Mouse (Mus musculus) MEL (cell line): Measurements from ENCODE around the gene Fuk. TPM values are rescaled to one million over a fixed set of nuclear protein-coding genes. Genes with fewer than 3 reads are reported as not detected.

Source experiments
- DNase-seq: peaks from one replicate; pipeline ENCODE4 v3.0.0; 2011; ENCODE audit warnings: low read depth, low spot score
- H3K27ac ChIP-seq: 2 replicates; pipeline ENCODE4 v1.5.1; 2012; ENCODE audit warnings: low read depth, mild to moderate bottlenecking, control low read depth, low read length, moderate library complexity; ENCODE audit not compliant: control insufficient read depth
- H3K27me3 ChIP-seq, 2 experiments: fragments of 150-350 bp in 1 of 2; sonication (generic) in 1 of 2; 2 replicates each; pipeline ENCODE4 v1.6.1; 2012; ENCODE audit warnings: low read length in 2 of 2, mild to moderate bottlenecking in 2 of 2, improper control_type of control experiment in 1 of 2, moderate library complexity in 1 of 2; ENCODE audit not compliant: insufficient read depth in 2 of 2, control insufficient read depth in 1 of 2
- H3K36me3 ChIP-seq, 2 experiments: 2 replicates each; pipeline ENCODE4 v1.6.1; 2012 to 2014; ENCODE audit warnings: low read length in 2 of 2, improper control_type of control experiment in 1 of 2, inconsistent platforms in 1 of 2, mild to moderate bottlenecking in 1 of 2; ENCODE audit not compliant: insufficient read depth in 2 of 2, control insufficient read depth in 1 of 2
- H3K4me1 ChIP-seq, 2 experiments: fragments of 150-350 bp in 1 of 2; sonication (generic) in 1 of 2; 2 replicates each; pipeline ENCODE4 v1.6.1; 2012; ENCODE audit warnings: low read length in 2 of 2, improper control_type of control experiment in 1 of 2, mild to moderate bottlenecking in 1 of 2; ENCODE audit not compliant: insufficient read depth in 2 of 2, control insufficient read depth in 1 of 2
- H3K4me3 ChIP-seq, 2 experiments: fragments of 150-350 bp in 1 of 2; sonication (generic) in 1 of 2; 2 replicates each; pipeline ENCODE4 v1.5.1; 2012; ENCODE audit warnings: low read depth in 2 of 2, low read length in 2 of 2, mild to moderate bottlenecking in 2 of 2, moderate library complexity in 2 of 2, control low read depth in 1 of 2, improper control_type of control experiment in 1 of 2; ENCODE audit not compliant: control insufficient read depth in 1 of 2, insufficient read depth in 1 of 2
- H3K79me2 ChIP-seq: 2 replicates; pipeline ENCODE4 v1.6.1; 2012; ENCODE audit warnings: mild to moderate bottlenecking, low read length, moderate library complexity; ENCODE audit not compliant: control insufficient read depth, poor library complexity, insufficient read depth
- H3K9ac ChIP-seq: 2 replicates; pipeline ENCODE4 v1.6.1; 2012; ENCODE audit warnings: low read depth, mild to moderate bottlenecking, control low read depth, low read length, moderate library complexity; ENCODE audit not compliant: control insufficient read depth, poor library complexity, severe bottlenecking
- H3K9me3 ChIP-seq: fragments of 150-350 bp; sonication (generic); replicated peaks from 2 replicates; pipeline ENCODE4 v1.6.1; 2012; ENCODE audit warnings: mild to moderate bottlenecking, low read length, improper control_type of control experiment, moderate library complexity; ENCODE audit not compliant: insufficient read depth
- BHLHE40 ChIP-seq: IDR thresholded peaks from 2 replicates; pipeline ENCODE4 v1.6.1; 2012; ENCODE audit warnings: low read depth, mild to moderate bottlenecking, inconsistent platforms, low read length, improper control_type of control experiment, borderline replicate concordance
- CHD1 ChIP-seq: IDR thresholded peaks from 2 replicates; pipeline ENCODE4 v1.6.1; 2012; ENCODE audit warnings: low read depth, mild to moderate bottlenecking, inconsistent platforms, low read length, improper control_type of control experiment
- CHD2 ChIP-seq: IDR thresholded peaks from 2 replicates; pipeline ENCODE4 v1.6.1; 2011; ENCODE audit warnings: low read length, improper control_type of control experiment
- CTCF ChIP-seq, 3 experiments: IDR thresholded peaks in 2 of 3; conservative IDR thresholded peaks in 1 of 3; 2 replicates each; pipeline ENCODE4 v1.5.1; 2011 to 2012; ENCODE audit warnings: low read length in 3 of 3, low read depth in 2 of 3, mild to moderate bottlenecking in 2 of 3, improper control_type of control experiment in 1 of 3, inconsistent platforms in 1 of 3, mixed read lengths in 1 of 3, moderate library complexity in 1 of 3; ENCODE audit not compliant: control insufficient read depth in 1 of 3, insufficient read depth in 1 of 3, poor library complexity in 1 of 3, severe bottlenecking in 1 of 3
- E2F4 ChIP-seq: IDR thresholded peaks from 2 replicates; pipeline ENCODE4 v1.6.1; 2011; ENCODE audit warnings: low read depth, low read length, improper control_type of control experiment, borderline replicate concordance
- ELF1 ChIP-seq: IDR thresholded peaks from 2 replicates; pipeline ENCODE4 v1.6.1; 2014; ENCODE audit warnings: low read depth, mild to moderate bottlenecking, inconsistent platforms, low read length, improper control_type of control experiment, moderate library complexity
- EP300 ChIP-seq, 2 experiments: IDR thresholded peaks; 2 replicates each; pipeline ENCODE4 v1.6.1; 2011; ENCODE audit warnings: improper control_type of control experiment in 2 of 2, low read length in 2 of 2, low read depth in 1 of 2, mild to moderate bottlenecking in 1 of 2
- ETS1 ChIP-seq: IDR thresholded peaks from 2 replicates; pipeline ENCODE4 v1.6.1; 2012; ENCODE audit warnings: low read depth, mild to moderate bottlenecking, inconsistent platforms, low read length, improper control_type of control experiment, moderate library complexity
- GABPA ChIP-seq: IDR thresholded peaks from 2 replicates; pipeline ENCODE4 v1.6.1; 2012; ENCODE audit warnings: low read depth, mild to moderate bottlenecking, inconsistent platforms, low read length, improper control_type of control experiment, moderate library complexity
- GATA1 ChIP-seq: IDR thresholded peaks from 2 replicates; pipeline ENCODE4 v1.6.1; 2011; ENCODE audit warnings: low read depth, low read length, improper control_type of control experiment
- HCFC1 ChIP-seq: IDR thresholded peaks from 2 replicates; pipeline ENCODE4 v1.6.1; 2012; ENCODE audit warnings: low read depth, mild to moderate bottlenecking, inconsistent platforms, low read length, improper control_type of control experiment, moderate library complexity
- JUND ChIP-seq: IDR thresholded peaks from 2 replicates; pipeline ENCODE4 v1.6.1; 2011; ENCODE audit warnings: low read depth, mild to moderate bottlenecking, improper control_type of control experiment, low read length
- KAT2A ChIP-seq: conservative IDR thresholded peaks from 2 replicates; pipeline ENCODE4 v1.6.1; 2012; ENCODE audit warnings: low read depth, low read length, improper control_type of control experiment, inconsistent platforms
- MAFK ChIP-seq: IDR thresholded peaks from 2 replicates; pipeline ENCODE4 v1.6.1; 2011; ENCODE audit warnings: low read depth, mild to moderate bottlenecking, low read length, improper control_type of control experiment, borderline replicate concordance
- MAX ChIP-seq: IDR thresholded peaks from 2 replicates; pipeline ENCODE4 v1.6.1; 2011; ENCODE audit warnings: low read length, improper control_type of control experiment
- MAZ ChIP-seq: IDR thresholded peaks from 2 replicates; pipeline ENCODE4 v1.6.1; 2012; ENCODE audit warnings: low read depth, mild to moderate bottlenecking, inconsistent platforms, low read length, improper control_type of control experiment
- MEF2A ChIP-seq: IDR thresholded peaks from 2 replicates; pipeline ENCODE4 v1.6.1; 2014; ENCODE audit warnings: low read depth, mild to moderate bottlenecking, inconsistent platforms, low read length, improper control_type of control experiment; ENCODE audit not compliant: poor library complexity, insufficient replicate concordance, severe bottlenecking; ENCODE audit errors: extremely low read depth
- MXI1 ChIP-seq: IDR thresholded peaks from 2 replicates; pipeline ENCODE4 v1.6.1; 2011; ENCODE audit warnings: mild to moderate bottlenecking, low read depth, low read length, improper control_type of control experiment
- MYB ChIP-seq: IDR thresholded peaks from 2 replicates; pipeline ENCODE4 v1.6.1; 2011; ENCODE audit warnings: mild to moderate bottlenecking, low read depth, low read length, improper control_type of control experiment
- MYC ChIP-seq: IDR thresholded peaks from 2 replicates; pipeline ENCODE4 v1.6.1; 2011; ENCODE audit warnings: low read depth, mild to moderate bottlenecking, low read length, improper control_type of control experiment, moderate library complexity
- NELFE ChIP-seq: IDR thresholded peaks from 2 replicates; pipeline ENCODE4 v1.6.1; 2011; ENCODE audit warnings: low read depth, low read length, improper control_type of control experiment
- NRF1 ChIP-seq: IDR thresholded peaks from 2 replicates; pipeline ENCODE4 v1.6.1; 2014; ENCODE audit warnings: low read depth, mild to moderate bottlenecking, inconsistent platforms, low read length, improper control_type of control experiment, moderate library complexity; ENCODE audit not compliant: poor library complexity, insufficient read depth, severe bottlenecking
- POLR2A ChIP-seq, 2 experiments: IDR thresholded peaks; 2 replicates each; pipeline ENCODE4 v1.6.1; 2011 to 2012; ENCODE audit warnings: low read length in 2 of 2, mild to moderate bottlenecking in 2 of 2, control low read depth in 1 of 2, improper control_type of control experiment in 1 of 2, low read depth in 1 of 2, moderate library complexity in 1 of 2; ENCODE audit not compliant: control insufficient read depth in 1 of 2, insufficient read depth in 1 of 2, poor library complexity in 1 of 2
- POLR2AphosphoS2 ChIP-seq: IDR thresholded peaks from 2 replicates; pipeline ENCODE4 v1.6.1; 2011; ENCODE audit warnings: low read length, improper control_type of control experiment
- POLR2AphosphoS5 ChIP-seq: IDR thresholded peaks from 2 replicates; pipeline ENCODE4 v1.6.1; 2012; ENCODE audit warnings: low read depth, borderline replicate concordance, mild to moderate bottlenecking, inconsistent platforms, low read length, moderate library complexity, mixed read lengths
- RAD21 ChIP-seq: IDR thresholded peaks from 2 replicates; pipeline ENCODE4 v1.6.1; 2011; ENCODE audit warnings: mild to moderate bottlenecking, low read depth, low read length, improper control_type of control experiment
- SIN3A ChIP-seq: IDR thresholded peaks from 2 replicates; pipeline ENCODE4 v1.6.1; 2012; ENCODE audit warnings: low read length, improper control_type of control experiment, inconsistent platforms
- SMC3 ChIP-seq: IDR thresholded peaks from 2 replicates; pipeline ENCODE4 v1.6.1; 2011; ENCODE audit warnings: low read depth, low read length, improper control_type of control experiment
- TBP ChIP-seq: IDR thresholded peaks from 2 replicates; pipeline ENCODE4 v1.8.0; 2011; ENCODE audit warnings: low read depth, low read length, improper control_type of control experiment
- TCF12 ChIP-seq: IDR thresholded peaks from 2 replicates; pipeline ENCODE4 v1.6.1; 2014; ENCODE audit warnings: low read depth, mild to moderate bottlenecking, inconsistent platforms, low read length, improper control_type of control experiment, moderate library complexity
- UBTF ChIP-seq: IDR thresholded peaks from 2 replicates; pipeline ENCODE4 v1.6.1; 2012; ENCODE audit warnings: low read depth, mild to moderate bottlenecking, inconsistent platforms, low read length, improper control_type of control experiment, moderate library complexity, borderline replicate concordance; ENCODE audit not compliant: insufficient read depth
- USF1 ChIP-seq: IDR thresholded peaks from 2 replicates; pipeline ENCODE4 v1.6.1; 2014; ENCODE audit warnings: low read depth, mild to moderate bottlenecking, inconsistent platforms, low read length, improper control_type of control experiment, moderate library complexity
- USF2 ChIP-seq, 2 experiments: IDR thresholded peaks; 2 replicates each; pipeline ENCODE4 v1.6.1; 2011 to 2012; ENCODE audit warnings: improper control_type of control experiment in 2 of 2, low read length in 2 of 2, borderline replicate concordance in 1 of 2, inconsistent platforms in 1 of 2, low read depth in 1 of 2, mild to moderate bottlenecking in 1 of 2; ENCODE audit not compliant: insufficient read depth in 1 of 2
- ZC3H11A ChIP-seq: IDR thresholded peaks from 2 replicates; pipeline ENCODE4 v1.6.1; 2012; ENCODE audit warnings: low read depth, mild to moderate bottlenecking, inconsistent platforms, low read length, improper control_type of control experiment
- ZKSCAN1 ChIP-seq: IDR thresholded peaks from 2 replicates; pipeline ENCODE4 v1.6.1; 2012; ENCODE audit warnings: low read depth, mild to moderate bottlenecking, inconsistent platforms, low read length, improper control_type of control experiment, moderate library complexity
- ZMIZ1 ChIP-seq: IDR thresholded peaks from 2 replicates; pipeline ENCODE4 v1.6.1; 2012; ENCODE audit warnings: low read depth, mild to moderate bottlenecking, inconsistent platforms, low read length, improper control_type of control experiment, moderate library complexity
- ZNF384 ChIP-seq: IDR thresholded peaks from 2 replicates; pipeline ENCODE4 v1.6.1; 2012; ENCODE audit warnings: low read depth, mild to moderate bottlenecking, inconsistent platforms, low read length, improper control_type of control experiment
- polyA plus RNA-seq, 2 experiments: library from polyadenylated mRNA; stranded (reverse) in 1 of 2; unstranded in 1 of 2; fragments of >175 nt in 1 of 2; fragments of >200 nt in 1 of 2; gene quantifications; 2 replicates each; pipeline versions ENCODE4 v1.2.1 to v1.2.4; 2012; ENCODE audit warnings: low replicate concordance in 2 of 2, low read depth in 1 of 2; ENCODE audit not compliant: insufficient read length in 2 of 2, insufficient read depth in 1 of 2, missing spikeins in 1 of 2
- total RNA-seq: library from RNA; depleted of rRNA; stranded (reverse); fragments of 300-350 nt; gene quantifications from 2 replicates; pipeline ENCODE4 v1.2.3, GENCODE M21; 2012

Gene Fuk
- total and polyA plus RNA-seq, 3 experiments, result 9.1 to 10.6 TPM; not detected in 1

DNA sequence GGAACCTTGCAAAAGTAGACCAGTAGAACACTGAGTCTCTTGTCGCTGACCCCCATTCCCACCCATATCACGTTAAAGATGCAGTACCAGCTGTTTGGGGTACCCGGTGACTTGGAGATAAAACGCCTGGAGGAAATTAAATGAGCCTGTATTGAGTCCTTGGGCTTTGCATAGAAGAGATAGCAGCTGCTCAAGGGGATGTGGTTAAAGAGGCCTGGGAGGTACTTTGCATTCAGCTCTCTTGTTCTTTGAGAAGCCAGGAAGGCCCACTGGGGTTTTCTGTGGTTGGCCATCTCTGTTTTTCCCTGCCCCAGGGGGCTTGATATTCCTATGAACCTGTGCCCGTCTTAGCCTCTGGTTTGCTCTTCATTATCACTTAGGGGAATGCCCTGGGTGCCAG lies 26.8 kb upstream of the Fuk start:
- H3K9me3 ChIP-seq, result no peaks in the 10 kb centered on the region
- no peak overlapping the region; a peak in 1 of 4 replicates for H3K4me3 ChIP-seq
- H3K36me3 ChIP-seq, result peaks cover 0 to 57% of the 10 kb centered on the region in 2 experiments; a peak in 2 of 4 replicates
- peak; percentile 96 for DNase-seq
- H3K27me3 ChIP-seq, result no peaks in the 10 kb centered on the region
- H3K27ac ChIP-seq, result peak overlapping the region; percentile 97
- H3K79me2 ChIP-seq, result peaks cover 2% of the 10 kb centered on the region; the same call in 1 of the 2 replicates
- peaks cover 41 to 62% of the 10 kb centered on the region in 2 experiments for H3K4me1 ChIP-seq
- H3K9ac ChIP-seq, result peak overlapping the region; percentile 32
- TF ChIP-seq GATA1 (peak; percentile 100), ELF1 (0 out of 2 replicates have a peak, but pooled peaks have one; percentile 49), ETS1 (peak; percentile 100), MEF2A (no peak), JUND (peak; percentile 71), NRF1 (no peak), POLR2A (IDR thresholded peaks at IDR 0.05; ENCODE audit: control insufficient read depth in 1 of 2, insufficient read depth in 1 of 2, low read depth in 1 of 2, low read length in 2 of 2, poor library complexity in 1 of 2) (peak in 1 of 2 experiments; percentile 49; a peak in 2 of 4 replicates), TBP (peak; percentile 57), ZC3H11A (no peak), NELFE (no peak; the same call in 1 of the 2 replicates), UBTF (0 out of 2 replicates have a peak, but pooled peaks have one; percentile 39), TCF12 (peak; percentile 100), HCFC1 (peak; percentile 65), SMC3 (no peak), MAFK (peak; percentile 89), MAX (no peak), EP300 (IDR thresholded peaks at IDR 0.05; ENCODE audit: low read depth in 1 of 2, low read length in 2 of 2) (peak; percentile 99), MAZ (peak; percentile 96), USF2 (IDR thresholded peaks at IDR 0.05; ENCODE audit: borderline replicate concordance in 1 of 2, insufficient read depth in 1 of 2, low read depth in 1 of 2, low read length in 2 of 2) (no peak), MXI1 (peak; percentile 62; the same call in 1 of the 2 replicates), POLR2AphosphoS5 (no peak), MYB (peak; percentile 80), ZKSCAN1 (no peak), BHLHE40 (peak; percentile 87), POLR2AphosphoS2 (no peak), CTCF (IDR thresholded peaks at IDR 0.05 in 2 of 3, conservative IDR thresholded peaks at IDR 0.05 in 1 of 3; ENCODE audit: control insufficient read depth in 1 of 3, insufficient read depth in 1 of 3, low read depth in 2 of 3, low read length in 3 of 3, poor library complexity in 1 of 3, severe bottlenecking in 1 of 3) (no peak), MYC (peak; percentile 66; the same call in 1 of the 2 replicates), ZNF384 (peak; percentile 76), CHD2 (peak; percentile 58; the same call in 1 of the 2 replicates), GABPA (no peak), ZMIZ1 (peak; percentile 74; the same call in 1 of the 2 replicates), E2F4 (no peak), USF1 (0 out of 2 replicates have a peak, but pooled peaks have one; percentile 34), KAT2A (no peak; the same call in 1 of the 2 replicates), CHD1 (no peak), RAD21 (no peak), SIN3A (peak; percentile 96)
